Mouse (Mus musculus): ENCODE results near the gene Gm20518.

The Gm20518 gene

DNA sequence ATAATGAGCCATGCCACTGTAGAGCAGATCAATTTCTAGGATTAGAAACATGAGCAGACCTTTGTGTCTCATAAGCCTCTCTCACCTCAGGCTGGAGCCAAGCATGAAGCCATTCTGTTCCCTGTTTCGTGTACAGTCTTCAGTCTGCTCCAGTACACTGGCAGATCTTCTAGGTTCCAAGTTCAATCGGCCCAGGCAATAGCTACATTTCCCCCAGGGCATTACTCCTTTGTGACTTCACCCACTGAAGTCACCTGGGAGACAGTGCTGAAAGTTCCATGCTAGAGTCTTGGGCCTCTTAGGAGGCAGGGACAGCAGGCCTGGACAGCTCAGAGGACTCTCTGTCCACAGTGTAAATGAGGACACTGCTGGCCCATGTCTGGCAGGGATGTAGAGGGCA, 2.5 kb upstream of the Gm20518 start, which contains the start of gene Tssk1:
Gene Tssk1 (plus strand): TSS at position 301 of the 400 bp plus-strand sequence.
- no peak for DNase-seq (ENCODE audit: low spot score)

DNA sequence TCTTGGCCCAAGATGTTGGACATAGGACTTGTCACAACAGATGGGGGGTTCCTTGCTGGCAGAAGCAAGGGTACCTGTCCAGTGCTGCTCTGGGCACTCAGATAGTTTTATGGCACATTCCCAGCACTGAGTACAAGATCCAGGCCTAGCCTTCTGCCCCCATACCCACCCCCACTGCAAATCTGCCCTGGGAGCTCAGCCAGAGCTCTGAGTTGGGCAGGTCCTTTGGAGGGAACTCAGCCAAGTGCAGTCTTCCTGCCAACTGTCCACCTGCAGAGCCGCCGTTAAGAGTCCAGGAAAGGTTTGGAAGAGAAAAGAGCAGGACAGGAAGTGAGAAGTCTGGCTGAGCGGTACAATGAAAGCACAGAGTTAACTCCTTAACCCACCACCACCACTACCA, 1.1 kb upstream of the Gm20518 start:
- no peak for DNase-seq (ENCODE audit: low spot score)

DNA sequence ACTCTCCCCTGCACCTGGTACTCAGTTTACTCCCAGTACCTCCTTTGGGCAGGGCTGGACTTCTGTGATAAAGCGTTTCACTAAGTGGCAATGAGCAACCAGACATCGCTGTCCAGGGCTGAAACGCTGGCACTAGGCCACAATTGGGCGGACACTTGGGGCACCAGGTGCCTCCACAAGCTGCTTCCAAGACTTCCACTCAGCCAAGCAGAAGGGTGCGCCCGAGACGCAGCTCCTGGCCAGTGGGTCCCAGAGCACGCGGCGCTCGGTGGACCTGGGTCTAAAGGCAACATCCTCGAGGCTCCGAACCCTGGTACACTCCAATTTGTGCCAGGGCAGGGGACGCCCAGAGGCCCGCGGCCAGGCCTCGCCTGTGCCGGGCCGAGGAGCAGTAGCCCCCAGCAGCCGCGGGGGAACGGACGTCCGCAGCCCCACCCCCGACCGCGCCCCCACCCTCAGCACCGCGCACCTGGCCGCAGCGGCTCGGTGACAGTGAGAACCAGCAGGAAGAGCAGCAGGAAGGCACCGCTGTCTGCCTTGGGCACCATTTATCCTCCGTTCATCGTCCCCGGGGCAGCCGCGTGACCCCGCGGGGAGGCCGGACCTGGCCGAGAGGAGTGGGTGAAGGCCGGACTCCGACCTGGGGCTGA, 429 bp downstream of the Gm20518 start:
- peak; percentile 46 for DNase-seq (ENCODE audit: low spot score)

DNA sequence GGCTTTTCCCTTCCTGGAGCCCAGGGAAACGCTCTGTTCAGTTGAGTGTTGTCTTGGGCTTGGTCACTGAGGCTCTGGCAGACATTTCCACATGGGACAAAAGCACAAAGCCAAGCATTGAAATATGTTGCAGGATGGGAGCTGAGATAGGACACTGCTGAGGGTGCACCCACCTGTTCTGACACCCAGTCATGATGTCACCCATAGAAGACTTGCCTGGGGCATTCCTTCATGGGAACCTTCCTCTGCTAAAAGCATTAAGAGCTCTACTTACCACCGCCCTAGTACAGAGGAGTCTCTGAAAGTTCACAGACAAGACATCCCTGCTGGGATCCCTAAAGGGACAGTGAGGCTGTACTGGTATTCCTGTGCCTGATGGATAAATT, 1.1 kb downstream of the Gm20518 start:
- no peak for DNase-seq (ENCODE audit: low spot score)

DNA sequence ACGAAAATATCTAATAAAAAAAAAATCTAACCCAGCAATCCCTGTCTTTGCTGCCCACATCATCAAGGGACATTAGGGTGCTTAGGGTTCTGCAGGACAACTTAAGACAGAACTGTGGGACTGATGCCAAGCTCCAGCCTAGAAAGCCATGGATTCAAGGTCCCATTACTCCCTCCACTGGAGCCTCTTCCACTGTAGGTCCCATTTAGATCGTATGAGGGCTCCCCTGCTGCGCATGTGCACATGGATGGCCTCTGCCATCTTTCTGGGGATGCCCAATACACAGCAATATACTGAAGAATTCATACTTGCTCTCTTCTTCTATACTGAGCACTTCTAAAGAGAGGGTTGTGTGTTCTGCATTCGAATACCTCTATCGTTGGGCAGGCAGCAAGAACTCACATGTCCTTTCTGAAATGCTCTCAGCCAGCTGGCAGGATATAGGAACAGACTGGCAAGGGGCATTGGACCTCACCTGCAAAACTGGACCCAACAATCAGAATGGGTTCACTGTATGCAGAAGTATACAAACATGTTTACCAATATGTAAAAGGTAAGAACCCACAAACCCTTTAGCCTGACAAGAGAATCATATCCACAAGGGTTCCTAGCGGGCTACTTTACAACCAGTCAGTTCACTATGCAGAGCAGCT, 1.7 kb downstream of the Gm20518 start:
- no peak for DNase-seq (ENCODE audit: low spot score)

DNA sequence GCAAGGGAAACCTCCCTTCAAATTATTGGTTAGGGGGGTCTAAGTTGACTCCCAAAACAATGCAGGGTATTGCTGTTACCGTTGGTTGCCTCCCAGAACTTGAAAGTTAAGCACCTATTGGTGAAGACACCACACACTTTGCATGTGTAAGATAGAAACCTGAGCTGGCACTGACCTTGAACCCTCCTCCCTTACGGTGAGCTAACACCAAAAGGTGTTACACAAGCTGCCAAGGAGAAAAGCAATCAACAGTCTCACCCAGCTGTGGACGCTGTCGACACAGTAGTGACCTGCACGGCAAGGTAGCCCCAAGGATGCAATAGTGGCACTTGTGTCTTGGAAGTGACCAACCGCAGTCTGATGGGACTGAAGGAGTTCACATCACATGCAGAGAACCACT, 7.4 kb downstream of the Gm20518 start:
- DNase-seq (ENCODE audit: low spot score) = no peak

DNA sequence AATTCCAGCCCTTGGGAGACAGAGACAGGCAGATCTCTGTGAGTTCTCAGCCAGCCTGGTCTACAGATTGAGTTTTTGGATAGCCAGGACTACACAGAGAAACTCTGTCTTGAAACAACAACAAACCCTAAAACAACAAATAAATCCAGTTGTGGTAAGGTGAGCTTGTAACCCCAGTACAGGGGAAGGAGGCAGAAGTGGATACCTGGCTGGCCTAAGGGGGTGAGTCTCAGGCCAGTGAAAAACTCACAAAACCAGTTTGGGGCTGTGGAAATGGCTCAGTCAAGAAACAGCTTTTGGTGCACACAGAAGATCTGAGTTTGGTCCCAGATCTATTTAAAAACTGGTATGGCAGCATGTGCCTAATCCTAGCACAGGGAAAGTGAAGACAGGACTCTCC, 9.3 kb downstream of the Gm20518 start:
- no peak for DNase-seq (ENCODE audit: low spot score)

DNA sequence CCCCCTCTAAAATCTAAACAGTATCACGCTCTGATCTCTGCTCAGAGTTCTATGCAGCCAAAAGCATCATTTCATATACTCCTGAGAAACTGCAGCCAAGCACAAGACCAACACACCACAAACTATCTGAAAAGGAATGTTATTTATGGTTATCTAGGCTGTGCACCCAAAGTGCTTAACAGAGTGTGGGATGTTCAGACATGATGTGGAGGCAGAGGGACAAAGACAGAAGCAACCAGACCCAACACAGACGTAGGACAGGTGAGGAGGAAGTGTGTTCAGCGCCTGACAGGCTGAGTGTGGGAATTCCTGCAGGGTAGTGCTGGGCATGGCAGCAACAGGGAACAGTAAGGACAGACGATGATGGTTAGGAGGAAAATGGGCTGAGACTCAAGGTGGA, 11.9 kb downstream of the Gm20518 start:
- no peak for DNase-seq (ENCODE audit: low spot score)

DNA sequence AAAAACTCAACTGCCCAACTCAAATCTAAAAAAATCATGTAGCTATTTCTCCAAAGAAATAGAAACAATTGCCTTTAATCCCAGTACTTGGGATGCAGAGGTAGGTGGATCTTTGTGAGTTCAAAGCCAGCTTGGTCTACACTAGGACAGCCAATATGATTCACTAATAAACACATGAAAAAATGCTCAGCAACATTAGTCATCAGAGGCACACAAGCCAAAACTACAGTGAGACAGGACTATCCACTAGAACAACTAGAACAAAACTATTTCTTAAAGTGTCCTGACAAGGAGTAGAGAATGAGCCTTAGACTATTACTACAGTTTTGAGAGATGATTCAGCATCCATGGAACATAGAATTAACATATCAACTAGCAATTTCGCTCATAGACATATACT, 15.4 kb downstream of the Gm20518 start:
- DNase-seq (ENCODE audit: low spot score) = no peak

DNA sequence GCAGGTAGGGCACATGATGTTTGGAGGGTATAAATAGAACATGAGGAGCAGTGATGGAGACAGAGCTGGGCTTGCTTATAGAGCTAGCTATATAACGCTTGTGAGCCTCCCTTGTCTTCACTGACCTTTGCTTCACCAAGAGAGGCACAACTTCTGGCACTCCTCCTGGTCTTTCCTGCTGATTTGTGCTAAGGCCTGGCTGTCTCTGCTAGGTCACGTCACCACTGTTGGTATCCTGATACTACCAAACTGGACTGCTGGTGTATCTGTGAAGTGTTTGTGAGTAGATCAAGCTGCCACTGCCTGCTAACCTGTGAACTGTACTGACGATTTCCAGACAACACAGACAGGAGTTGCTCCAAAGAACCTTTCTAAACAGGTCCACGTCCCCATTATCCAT, 16.3 kb downstream of the Gm20518 start:
- no peak for DNase-seq (ENCODE audit: low spot score)

DNA sequence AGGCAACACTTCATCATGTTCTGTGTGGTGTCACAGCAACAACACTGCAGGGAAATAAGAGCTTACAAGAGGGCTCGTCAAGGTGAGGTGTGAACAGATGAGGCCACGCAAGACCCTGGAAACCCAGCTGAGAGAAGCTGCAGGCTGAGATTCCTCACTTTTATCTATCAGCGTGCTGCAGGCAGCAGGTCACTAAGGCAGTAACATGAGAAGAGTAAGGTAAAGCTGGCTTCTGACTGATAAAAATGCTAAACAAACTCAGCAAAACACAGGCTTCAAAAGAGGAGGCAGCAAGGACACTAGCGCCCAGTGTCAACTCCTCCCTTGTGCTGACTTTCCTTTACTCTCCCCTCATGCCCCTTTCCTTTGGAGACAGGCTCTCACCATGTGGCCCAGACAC, 18.5 kb downstream of the Gm20518 start:
- DNase-seq (ENCODE audit: low spot score) = no peak

DNA sequence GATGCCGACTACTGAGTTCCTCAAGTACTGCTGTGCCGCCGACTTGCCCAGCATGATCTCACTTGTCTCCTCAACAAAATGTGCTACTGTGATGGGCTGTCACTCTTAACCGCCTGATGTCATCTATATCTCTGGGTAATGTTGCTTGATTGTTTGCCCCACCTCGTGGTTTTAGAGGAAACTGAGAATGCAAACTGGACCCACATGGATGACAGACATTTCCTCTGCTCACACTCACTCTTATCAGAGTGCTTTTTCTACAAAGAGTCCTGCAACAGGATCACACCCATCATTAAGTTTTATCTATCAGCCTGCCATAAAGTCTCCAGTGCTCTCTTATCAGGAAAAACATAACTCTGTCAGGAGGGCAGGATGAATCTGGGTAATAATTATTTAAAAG, 20.2 kb downstream of the Gm20518 start:
- DNase-seq (ENCODE audit: low spot score) = no peak

DNA sequence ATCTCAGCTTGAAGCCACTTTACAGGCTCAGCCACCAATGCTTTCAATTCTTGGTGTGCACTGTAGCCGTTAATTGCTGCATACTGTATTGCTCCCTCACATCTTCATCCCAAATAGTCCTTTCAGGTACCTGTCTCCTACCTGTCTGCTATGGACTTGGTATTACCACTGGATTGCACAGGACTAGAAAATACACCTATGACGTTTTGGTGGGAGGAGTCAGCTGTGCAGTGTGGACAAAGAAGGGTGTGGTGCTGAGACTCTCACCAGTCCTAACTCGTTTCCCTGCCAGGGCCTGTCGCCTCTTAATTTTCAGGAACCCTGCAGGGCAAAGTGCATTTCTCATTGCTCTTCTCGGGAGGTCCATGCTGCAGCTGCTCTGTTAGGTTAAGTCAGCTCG, 25.7 kb downstream of the Gm20518 start:
- no peak for DNase-seq (ENCODE audit: low spot score)

DNA sequence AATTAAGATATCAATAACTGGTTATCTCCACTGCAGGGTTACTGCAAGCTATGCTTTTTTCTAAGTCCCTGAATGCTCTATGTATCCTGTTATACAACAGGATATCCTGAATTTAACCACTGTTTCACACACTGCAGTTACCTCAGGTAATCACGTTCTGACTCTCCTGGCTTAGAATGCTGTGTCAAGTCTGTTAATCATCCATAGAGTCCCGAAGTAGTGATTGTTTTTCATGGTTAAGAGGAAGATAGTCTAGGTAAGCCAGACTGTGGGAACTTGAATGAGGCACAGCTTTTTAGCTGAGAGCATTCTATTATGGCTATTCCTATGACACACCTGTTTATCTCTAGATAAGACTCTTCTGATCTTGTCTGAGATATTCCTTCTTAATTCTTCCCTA, 26.2 kb downstream of the Gm20518 start:
- DNase-seq (ENCODE audit: low spot score) = no peak

DNA sequence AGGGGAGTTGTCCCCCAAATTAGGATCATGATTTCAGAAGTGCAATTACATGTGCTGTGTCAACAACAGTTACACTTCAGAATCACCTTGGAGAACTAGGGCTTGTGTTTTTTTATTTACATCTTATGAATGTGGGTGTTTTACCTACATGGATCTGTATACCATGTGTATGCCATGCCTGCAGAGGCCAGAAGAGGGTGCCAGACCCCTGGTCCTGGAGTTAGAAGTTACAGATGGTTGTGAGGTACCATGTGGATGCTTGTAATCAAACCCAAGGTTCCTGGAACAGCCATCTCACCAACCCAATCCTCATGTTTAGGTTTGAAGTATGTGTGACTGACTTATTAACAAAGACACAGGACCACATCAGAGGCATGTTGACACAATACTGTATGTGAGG, 32.9 kb downstream of the Gm20518 start:
- peak; percentile 40 for DNase-seq (ENCODE audit: low spot score)

DNA sequence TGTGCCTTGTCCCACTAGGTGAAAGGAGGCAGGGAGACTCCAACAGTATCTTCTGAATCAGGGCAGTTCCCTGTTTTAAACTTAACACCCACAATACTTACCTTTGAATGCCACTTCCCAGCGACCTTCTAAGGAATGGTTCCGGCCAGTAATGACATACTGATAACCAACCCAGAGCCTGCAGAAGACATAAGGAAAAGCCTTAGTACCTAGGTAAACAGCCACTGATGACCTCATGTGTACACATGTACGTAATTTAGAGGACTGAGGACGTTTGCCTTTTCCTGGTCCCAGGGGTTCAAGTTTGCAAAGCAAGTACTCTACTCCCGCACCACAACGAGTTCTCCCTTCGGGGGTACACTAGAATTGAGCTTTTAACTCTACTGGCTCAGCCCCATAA, 34.3 kb downstream of the Gm20518 start:
- no peak for DNase-seq (ENCODE audit: low spot score)

DNA sequence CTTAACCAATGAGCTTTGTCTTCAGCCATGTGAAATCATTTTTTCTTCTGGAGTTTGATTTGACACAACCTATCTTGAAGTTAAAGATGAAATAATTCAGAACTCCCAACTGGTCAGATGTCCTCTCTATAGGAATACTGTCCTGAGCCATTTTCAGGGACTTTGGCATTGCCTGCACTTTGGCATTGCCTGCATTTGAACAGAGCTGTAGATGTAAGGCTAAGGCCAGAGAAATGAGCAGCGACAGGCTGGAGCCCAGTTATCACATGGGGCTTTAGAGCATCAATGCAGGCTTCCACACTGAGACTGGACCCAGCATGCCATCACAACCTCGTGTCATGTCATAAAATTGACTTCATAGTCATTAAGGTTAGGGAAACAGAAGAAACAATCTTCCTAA, 38.2 kb downstream of the Gm20518 start:
- DNase-seq (ENCODE audit: low spot score) = no peak

DNA sequence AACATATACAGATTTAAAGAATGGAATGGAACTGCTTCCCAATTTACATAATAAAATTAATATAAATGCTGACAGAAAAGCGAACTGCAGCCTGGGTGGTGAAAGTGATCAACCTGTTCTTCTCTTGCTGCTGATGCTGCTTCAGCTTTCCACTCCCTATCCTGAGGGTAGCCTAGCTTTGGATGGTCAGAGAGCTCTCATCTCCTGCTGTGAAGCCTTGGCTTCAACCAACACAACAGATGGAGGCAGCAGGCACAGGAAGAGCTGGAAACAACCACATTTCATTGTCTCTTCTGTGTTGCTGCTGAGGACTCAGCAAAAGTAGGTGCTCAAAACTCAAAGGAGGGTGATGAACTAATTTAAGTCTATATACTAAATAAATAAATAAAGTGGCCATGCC, 39.6 kb downstream of the Gm20518 start:
- DNase-seq (ENCODE audit: low spot score) = no peak

DNA sequence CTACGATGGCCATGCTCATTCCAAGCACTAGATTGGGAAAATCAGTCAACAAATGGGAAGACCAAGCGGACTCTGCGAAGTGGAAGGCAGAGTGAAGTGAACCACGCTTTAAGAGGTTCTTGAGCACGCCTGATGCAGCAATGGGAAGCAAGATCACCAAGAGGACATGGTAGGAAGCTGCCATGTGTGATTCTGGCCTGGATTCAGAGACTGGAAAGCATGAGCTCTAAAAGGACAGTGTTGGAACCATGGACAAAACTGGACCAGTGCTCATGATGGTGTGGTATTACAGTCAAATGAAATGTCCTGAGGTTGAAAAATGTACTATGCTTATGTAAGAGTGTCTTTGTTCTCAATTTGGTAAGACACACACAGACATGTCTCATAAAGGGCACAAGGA, 40.1 kb downstream of the Gm20518 start:
- DNase-seq (ENCODE audit: low spot score) = no peak

DNA sequence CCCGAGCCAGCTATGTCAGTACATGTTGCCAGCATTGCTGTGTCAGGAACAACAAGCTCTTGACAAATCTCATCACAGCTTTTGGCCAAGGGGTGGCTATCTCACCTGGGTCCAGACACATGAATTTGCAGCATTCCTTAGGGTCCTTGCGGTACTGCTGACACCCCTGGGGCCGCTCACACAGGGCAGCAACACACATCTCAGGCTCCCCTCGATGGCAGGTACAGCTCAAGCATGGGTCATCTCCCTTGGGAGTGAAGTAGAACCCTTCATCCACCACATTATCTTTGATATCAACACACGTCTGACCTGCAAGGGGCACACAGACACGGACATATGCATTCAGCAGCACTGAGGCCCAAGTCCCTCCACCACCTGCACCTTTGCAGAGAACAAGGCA, 42.0 kb downstream of the Gm20518 start:
- no peak for DNase-seq (ENCODE audit: low spot score)

DNA sequence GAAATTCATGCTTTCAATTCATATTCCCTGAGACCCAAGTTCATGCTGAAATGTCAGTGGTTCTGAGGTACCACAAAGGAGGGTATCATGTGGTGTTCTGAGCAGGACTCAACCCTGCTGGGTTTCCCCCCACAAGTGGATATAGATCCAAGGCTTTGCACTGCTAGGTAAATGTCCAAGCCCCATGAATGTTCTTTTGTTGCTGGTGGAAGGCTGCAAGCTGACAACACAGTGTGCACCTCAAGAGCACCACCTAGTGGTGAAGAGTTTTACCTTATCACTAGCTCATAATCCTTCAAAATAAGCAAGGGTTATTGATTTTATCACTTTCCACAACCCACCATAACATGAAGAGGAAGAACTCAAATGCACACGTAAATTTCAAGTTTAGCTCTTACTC, 42.5 kb downstream of the Gm20518 start:
- DNase-seq (ENCODE audit: low spot score) = peak; percentile 84

DNA sequence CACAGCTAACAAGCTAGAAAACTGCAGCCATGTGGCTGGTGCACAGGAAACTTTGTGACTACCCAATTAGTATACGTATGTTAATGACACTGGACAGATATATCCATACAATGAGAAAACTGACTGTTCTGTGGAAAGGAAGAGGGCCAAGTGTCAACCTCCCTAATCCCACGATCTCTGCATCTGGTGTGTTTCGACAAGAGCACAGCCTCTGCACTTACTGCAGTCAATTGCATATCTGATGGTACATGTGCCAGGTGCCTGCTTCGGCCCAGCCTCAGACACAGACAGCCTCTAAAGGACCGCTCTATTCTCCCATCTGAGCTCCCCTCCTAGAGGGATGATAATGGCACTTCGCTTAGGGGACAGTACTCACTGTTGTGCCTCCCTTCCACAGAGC, 43.0 kb downstream of the Gm20518 start:
- no peak for DNase-seq (ENCODE audit: low spot score)

DNA sequence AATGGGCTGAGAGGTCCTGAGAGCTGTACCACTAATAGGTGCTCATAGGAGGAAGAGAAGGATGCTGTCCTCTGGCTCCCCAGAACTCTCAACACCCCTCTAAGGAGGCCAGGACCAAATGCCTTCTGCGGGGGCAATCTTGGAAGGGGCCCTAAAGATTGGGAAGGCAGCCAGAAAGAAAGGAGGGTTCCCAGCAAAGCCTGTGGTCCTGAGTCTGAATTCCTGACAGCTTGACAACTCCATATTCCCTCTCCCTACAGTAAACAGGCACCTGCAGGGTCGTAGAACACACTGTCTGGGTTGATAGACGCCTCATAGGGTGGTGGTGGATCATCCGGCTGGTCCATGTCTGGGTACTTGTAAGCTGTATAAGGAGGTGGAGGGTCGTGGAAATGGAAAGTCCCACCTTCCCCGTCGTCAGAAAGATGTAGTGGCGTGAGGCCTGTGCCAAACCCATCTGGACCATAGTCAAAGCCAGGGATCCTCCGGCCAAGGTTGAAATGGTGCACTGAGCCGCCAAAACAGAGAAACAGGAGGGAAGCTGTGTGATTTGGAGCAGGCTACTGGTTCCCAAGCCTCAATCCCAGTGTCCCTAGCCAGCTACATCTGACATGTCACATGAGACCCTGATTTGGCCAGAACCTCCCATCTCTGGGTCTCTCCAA, 47.6 kb downstream of the Gm20518 start:
- no peak for DNase-seq (ENCODE audit: low spot score)

DNA sequence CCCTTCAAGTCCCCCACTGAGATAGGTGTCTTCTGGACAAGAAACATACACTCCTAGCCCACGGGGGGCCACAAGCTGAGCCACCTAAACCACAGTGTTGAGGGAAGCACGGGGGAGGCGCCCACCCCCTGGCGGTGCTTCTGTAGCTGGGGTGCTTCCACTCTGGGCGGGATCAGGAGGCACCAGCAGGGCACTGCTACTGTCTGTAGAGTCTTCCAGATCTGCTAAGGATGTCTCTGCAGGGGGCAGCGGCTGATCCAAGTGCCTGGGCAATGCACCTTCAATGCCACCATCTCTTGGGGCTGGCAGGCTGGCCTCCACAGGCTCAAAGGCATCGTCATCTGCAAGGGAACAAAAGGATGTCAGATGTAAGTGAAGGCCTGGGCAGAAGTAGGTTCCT, 49.0 kb downstream of the Gm20518 start:
- DNase-seq (ENCODE audit: low spot score) = no peak
